ENCODE assay signal across 8 mouse cellular contexts in the genomic region with DNA sequence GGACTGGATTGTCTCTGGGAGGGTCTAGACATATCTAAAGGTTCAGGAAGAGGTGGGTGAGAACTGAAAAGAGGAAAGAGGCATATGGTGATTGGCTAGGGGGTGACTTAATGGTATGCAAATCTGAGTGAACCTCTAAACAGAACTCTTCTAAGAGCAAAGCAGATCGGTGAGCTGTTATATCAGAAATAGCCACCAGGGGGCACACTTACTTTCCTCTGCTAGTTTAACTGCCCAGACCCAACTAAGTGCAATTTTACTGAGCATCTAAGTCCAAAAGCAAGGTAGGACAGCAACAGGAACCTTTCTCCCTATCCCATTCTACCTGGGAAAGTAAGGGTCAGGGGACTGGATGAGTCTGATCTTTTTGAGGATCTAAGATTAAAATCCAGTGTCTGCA. TPM values are rescaled to one million over a fixed set of nuclear protein-coding genes. Genes with fewer than 3 reads are reported as not detected.
DNase-seq lines count a peak whose midpoint lies in the region; ATAC-seq and TF ChIP-seq lines count a peak whose summit lies in the region.

No protein-coding gene starts in this region.

- peak; percentile 28; the same call in 1 of the 2 replicates for TF ChIP-seq CTCF in kidney, adult 2 months (conservative IDR thresholded peaks at IDR 0.05; ENCODE audit: insufficient read depth, insufficient read length, low read depth, low read length)
- TF ChIP-seq CTCF in heart, postnatal 0 days (IDR thresholded peaks at IDR 0.05; ENCODE audit: low read depth), result peak; percentile 80
- peak; percentile 87 for TF ChIP-seq CTCF in left cerebral cortex, adult 2 months (IDR thresholded peaks at IDR 0.05)

- H3K4me3 ChIP-seq in kidney, adult 2 months (ENCODE audit: insufficient read depth, low read depth, low read length), result no peak overlapping the region
- no peak overlapping the region for H3K4me3 ChIP-seq in kidney, embryonic 16.5 days (ENCODE audit: low read length)
- H3K4me3 ChIP-seq in heart, postnatal 0 days (ENCODE audit: low read depth, low read length), result no peak overlapping the region
- H3K4me3 ChIP-seq in left cerebral cortex, adult 2 months, result no peak overlapping the region

- H3K27ac ChIP-seq in kidney, adult 2 months (ENCODE audit: insufficient read depth, low read depth, low read length), result no peak overlapping the region
- no peak overlapping the region for H3K27ac ChIP-seq in kidney, embryonic 16.5 days (ENCODE audit: low read length)
- no peak overlapping the region for H3K27ac ChIP-seq in heart, postnatal 0 days (ENCODE audit: low read depth)
- H3K27ac ChIP-seq in left cerebral cortex, adult 2 months, result peak overlapping the region; percentile 2; the same call in 1 of the 2 replicates

- TF ChIP-seq EP300 in heart, postnatal 0 days (IDR thresholded peaks at IDR 0.05; ENCODE audit: low read depth), result no peak

- H3K4me1 ChIP-seq in kidney, adult 2 months (ENCODE audit: control insufficient read depth, insufficient read depth, low read length), result no peaks in the 10 kb centered on the region
- H3K4me1 ChIP-seq in kidney, embryonic 16.5 days (ENCODE audit: insufficient read depth, low read length), result peaks cover 16% of the 10 kb centered on the region
- H3K4me1 ChIP-seq in heart, postnatal 0 days (ENCODE audit: control insufficient read depth, insufficient read depth), result peaks cover 4% of the 10 kb centered on the region; the same call in 1 of the 2 replicates

- H3K9me3 ChIP-seq in kidney, embryonic 16.5 days (ENCODE audit: low read length), result no peaks in the 10 kb centered on the region
- H3K9me3 ChIP-seq in heart, postnatal 0 days (replicated peaks; ENCODE audit: control insufficient read depth, low read length), result no peaks in the 10 kb centered on the region

- 6% methylated on average over 1 of the region's 1 CpGs for WGBS in kidney, adult 2 months
- 0% methylated on average over 1 of the region's 1 CpGs for WGBS in kidney, embryonic 16.5 days
- WGBS in heart, postnatal 0 days, result 4% methylated on average over 1 of the region's 1 CpGs

- intact Hi-C loops in left cerebral cortex, adult 2 months (cut with DNase I), result loop anchor here (1.0 kb wide), 2 partner anchors 55 to 97 kb away; partner anchors contain the start of gene Efr3b

- H3K4me2 ChIP-seq in kidney, embryonic 16.5 days (replicated peaks; ENCODE audit: low read depth, low read length), result no peak overlapping the region
- no peak overlapping the region for H3K4me2 ChIP-seq in heart, postnatal 0 days (ENCODE audit: low read depth, low read length)

- ATAC-seq in kidney, embryonic 16.5 days (ENCODE audit: low FRiP score, low TSS enrichment), result no peak
- ATAC-seq in heart, postnatal 0 days (ENCODE audit: insufficient read depth, low read depth), result no peak

- no peak for TF ChIP-seq POLR2A in kidney, adult 2 months (IDR thresholded peaks at IDR 0.05; ENCODE audit: low read depth, low read length)

- DNase-seq in kidney, adult 2 months, result peak; percentile 73
- DNase-seq in R1 (ENCODE audit: low read depth, low spot score), result peak; percentile 87
- DNase-seq in cerebellum, postnatal 14 days, result peak; percentile 93 to 94
- peak; percentile 62 for DNase-seq in heart, postnatal 0 days (ENCODE audit: low spot score)
- DNase-seq in left cerebral cortex, adult 2 months (ENCODE audit: extremely low spot score in 1 of 2, low spot score in 2 of 2), result peak; percentile 81 to 87
- peak; percentile 59 to 74 for DNase-seq in natural killer cell, adult 2 months (ENCODE audit: low spot score in 2 of 2)
- peak; percentile 36 to 80 for DNase-seq in thymus, postnatal 10 days (ENCODE audit: low spot score in 2 of 2)

- no peak overlapping the region for H3K9ac ChIP-seq in kidney, embryonic 16.5 days (replicated peaks; ENCODE audit: low read length)
- H3K9ac ChIP-seq in heart, postnatal 0 days (replicated peaks; ENCODE audit: low read depth, low read length), result no peak overlapping the region

- H3K36me3 ChIP-seq in kidney, adult 2 months (ENCODE audit: control insufficient read depth, insufficient read depth, low read length), result no peaks in the 10 kb centered on the region
- H3K36me3 ChIP-seq in kidney, embryonic 16.5 days (ENCODE audit: insufficient read depth, low read length), result no peaks in the 10 kb centered on the region
- H3K36me3 ChIP-seq in heart, postnatal 0 days (replicated peaks; ENCODE audit: control insufficient read depth, insufficient read depth, low read length), result no peaks in the 10 kb centered on the region

- H3K27me3 ChIP-seq in kidney, adult 2 months (replicated peaks; ENCODE audit: control insufficient read depth, insufficient read depth, low read length), result no peaks in the 10 kb centered on the region
- H3K27me3 ChIP-seq in kidney, embryonic 16.5 days (ENCODE audit: insufficient read depth, low read length), result no peaks in the 10 kb centered on the region
- H3K27me3 ChIP-seq in heart, postnatal 0 days (ENCODE audit: control insufficient read depth, insufficient read depth, low read length), result no peaks in the 10 kb centered on the region

RNA-seq across cellular contexts. Expression of gene Pomc, which starts 29.0 kb away (rescaled TPM):
- 0.38 and 1.1 TPM in 2 replicates for polyA plus RNA-seq in kidney, adult 2 months (2012; rRNA removed)
- polyA plus RNA-seq in kidney, embryonic 16.5 days (2015; fragmentation: Nextera tagmentation; extraction: Ambion mirVana), result 2.5 and 2.7 TPM in 2 replicates
- not detected in 2 replicates for total RNA-seq in heart, postnatal 0 days (2014; rRNA removed; ENCODE audit: low replicate concordance)
- 1.2 and 1.8 TPM in 2 replicates for polyA plus RNA-seq in heart, postnatal 0 days (2015; fragmentation: Nextera tagmentation; extraction: Ambion mirVana)
- 1 to 10 TPM; 1.6 to 2.8 TPM for total RNA-seq in left cerebral cortex, adult 2 months (2021)

RNA-seq across cellular contexts. Expression of gene Efr3b, which starts 55.0 kb away (rescaled TPM):
- 1.6 and 2.1 TPM in 2 replicates for polyA plus RNA-seq in kidney, adult 2 months (2012; rRNA removed)
- 3.4 and 3.9 TPM in 2 replicates for polyA plus RNA-seq in kidney, embryonic 16.5 days (2015; fragmentation: Nextera tagmentation; extraction: Ambion mirVana)
- 6.8 TPM in 2 replicates for total RNA-seq in heart, postnatal 0 days (2014; rRNA removed; ENCODE audit: low replicate concordance)
- polyA plus RNA-seq in heart, postnatal 0 days (2015; fragmentation: Nextera tagmentation; extraction: Ambion mirVana), result 1.6 TPM in 2 replicates
- 100 to 1,000 TPM; 104 to 114 TPM for total RNA-seq in left cerebral cortex, adult 2 months (2021)

Comparison
In these comparisons a context has a peak if more than half of its experiments do, and no peak if none do; other contexts are left out.
1. CTCF ChIP-seq: peak in every context shown above with its lines; median percentile 87 in left cerebral cortex, adult 2 months; 80 in heart, postnatal 0 days; 28 in kidney, adult 2 months.